Mouse (Mus musculus) telencephalon, adult 2 months (tissue): ENCODE data around the gene Ap5s1.
A peak's percentile ranks its signal among the peaks of the same experiment; 100 is the strongest.
"Not testable (repeated sequence)": the region's sequence is repeated elsewhere in the genome, so short reads cannot be mapped to it uniquely, and the experiment has no call there.

Experiments
- DNase-seq: peaks from one replicate; pipeline ENCODE4 v3.0.0-alpha.2; 2011; ENCODE audit warnings: low read depth, low spot score

The Ap5s1 gene

DNA sequence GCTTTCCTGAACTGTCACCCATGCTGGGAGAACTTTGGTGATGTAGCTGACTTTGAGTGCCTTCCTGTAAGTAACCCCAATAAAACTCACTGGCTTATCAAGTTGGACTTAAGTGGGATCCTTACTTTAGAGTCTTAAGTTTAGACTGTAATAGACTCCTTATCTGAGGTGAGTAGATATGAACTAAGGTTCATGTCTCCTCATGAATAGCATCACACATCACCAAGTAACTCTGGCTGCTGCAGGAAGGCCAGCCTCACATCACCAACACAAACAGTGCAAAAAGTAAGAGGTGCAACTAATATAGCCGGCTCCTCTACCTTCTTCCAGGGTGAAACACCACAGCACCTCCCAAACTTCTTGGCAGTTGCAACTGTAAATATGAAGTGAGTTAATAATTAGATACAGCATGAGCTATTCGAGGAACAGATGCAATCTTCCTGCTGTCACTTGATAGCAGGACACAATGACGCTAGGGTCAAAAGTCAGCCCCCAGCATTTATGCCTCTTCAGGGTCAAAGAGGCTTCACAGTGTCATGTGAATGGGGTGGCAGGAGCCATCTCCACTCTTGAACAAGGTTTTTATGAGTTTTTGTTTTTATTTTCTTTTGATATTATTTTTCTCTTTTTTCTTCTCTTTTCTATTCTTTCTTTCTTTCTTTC lies 15.1 kb downstream of the Ap5s1 start:
- no peak for DNase-seq

DNA sequence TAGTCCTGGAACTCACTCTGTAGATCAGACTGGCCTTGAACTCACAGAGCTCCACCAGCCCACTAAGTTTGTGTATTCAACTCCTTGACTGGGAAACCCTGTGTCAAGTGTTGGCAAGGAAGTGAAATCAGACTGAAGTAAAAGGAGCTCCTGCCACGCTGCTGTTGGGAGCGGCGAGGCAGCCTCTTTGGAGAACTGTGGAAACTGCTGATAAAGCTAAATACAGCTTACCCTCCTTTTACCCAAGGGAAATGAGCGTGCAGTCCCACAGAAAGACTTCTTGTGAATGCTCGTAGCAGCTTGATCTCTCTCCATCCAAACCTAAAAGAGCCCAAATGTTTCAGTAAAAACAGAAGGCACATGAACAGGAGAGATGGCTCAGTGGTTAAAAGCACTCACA lies 15.7 kb downstream of the Ap5s1 start:
- DNase-seq, result peak; percentile 17

- no peak for DNase-seq
Observed at GRCm38 (mm10) chr2:131223569-131223968, 16.7 kb downstream of the Ap5s1 start.

DNA sequence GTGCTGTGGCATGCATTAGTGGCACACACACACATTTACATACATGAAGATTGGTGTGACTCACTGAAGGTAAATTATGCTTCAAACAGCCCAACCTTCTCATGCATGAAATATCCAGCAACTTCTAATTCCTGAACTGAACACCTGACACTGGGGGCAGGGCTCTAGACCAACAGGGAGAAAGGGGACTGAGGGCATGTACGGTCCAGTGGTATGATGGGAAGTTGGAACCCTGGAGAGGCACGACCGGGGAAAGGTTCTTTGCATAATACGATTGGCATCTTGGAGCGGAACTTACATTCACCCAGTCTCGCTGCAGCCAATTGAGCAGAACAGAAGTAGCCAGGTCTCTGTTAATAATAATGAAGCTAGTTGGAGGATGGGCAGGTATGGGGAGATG lies 18.3 kb downstream of the Ap5s1 start:
- DNase-seq, result no peak

- DNase-seq, result not testable (repeated sequence)
Observed at GRCm38 (mm10) chr2:131226669-131227068, 19.8 kb downstream of the Ap5s1 start.

GRCm38 (mm10) chr2:131227243-131227642 lies 20.4 kb downstream of the Ap5s1 start:
- DNase-seq, result no peak

DNA sequence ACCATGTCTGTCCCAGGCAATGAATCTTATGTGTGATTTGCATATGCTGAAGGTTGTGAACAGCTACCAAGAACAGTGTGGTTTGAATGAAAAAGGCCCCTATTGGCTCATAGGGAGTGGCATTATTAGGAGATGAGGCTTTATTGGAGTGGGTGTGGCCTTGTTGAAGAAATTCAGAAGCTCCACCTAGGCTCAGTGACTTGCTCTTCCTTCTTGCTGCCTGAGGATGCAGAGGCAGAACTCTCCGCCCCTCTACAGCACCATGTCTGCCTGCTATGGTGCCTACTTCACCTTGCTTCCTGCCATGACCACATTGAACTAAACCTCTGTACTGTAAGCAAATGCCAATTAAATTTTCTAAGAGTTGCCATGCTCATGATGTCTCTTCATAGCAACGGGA lies 25.7 kb downstream of the Ap5s1 start:
- DNase-seq, result no peak

DNA sequence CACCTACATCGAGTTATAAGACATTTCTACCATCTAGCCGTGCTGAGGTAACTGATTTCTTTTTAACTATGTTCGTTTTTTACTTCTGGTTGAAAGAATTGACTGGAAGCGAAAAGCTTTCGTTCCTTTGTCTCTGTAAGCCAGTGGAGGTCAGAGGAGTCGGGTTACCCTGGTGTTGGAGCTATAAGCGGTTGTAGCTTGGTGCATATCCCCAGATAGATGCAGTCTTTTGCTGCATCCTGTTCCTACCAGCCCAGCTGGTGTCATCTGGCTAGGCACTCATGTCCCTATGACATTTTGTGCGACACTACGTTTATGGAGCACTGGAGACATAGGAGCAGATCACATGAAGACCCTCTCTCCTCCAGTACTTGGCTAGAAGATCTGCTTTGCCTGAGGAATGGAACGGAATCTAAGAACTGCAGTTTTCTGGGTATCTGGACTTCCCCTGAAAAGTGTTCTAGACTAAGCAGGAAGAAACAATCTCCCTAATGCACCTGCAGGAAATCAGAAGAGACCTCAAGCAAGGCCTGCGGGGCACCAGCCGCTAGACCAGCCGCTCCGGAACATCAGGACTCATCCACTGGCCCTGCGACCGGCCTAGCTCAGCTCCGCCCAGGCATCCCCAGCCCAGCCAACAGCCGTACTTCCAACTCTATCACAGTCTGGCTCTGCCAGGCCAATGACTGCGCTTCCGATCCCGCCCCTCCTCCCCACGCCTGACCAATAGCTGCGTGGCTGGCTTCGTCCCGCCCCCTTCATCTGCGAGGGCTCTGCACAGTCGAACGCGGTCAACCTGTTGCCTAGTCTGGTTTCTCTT lies 26.6 kb downstream of the Ap5s1 start, which contains the start of gene Mavs:
TSS of gene Mavs (plus strand) at position 757 of the 820 bp plus-strand sequence.
- DNase-seq, result peak; percentile 91

- DNase-seq, result no peak
Observed at GRCm38 (mm10) chr2:131234127-131234650, 27.3 kb downstream of the Ap5s1 start.

DNA sequence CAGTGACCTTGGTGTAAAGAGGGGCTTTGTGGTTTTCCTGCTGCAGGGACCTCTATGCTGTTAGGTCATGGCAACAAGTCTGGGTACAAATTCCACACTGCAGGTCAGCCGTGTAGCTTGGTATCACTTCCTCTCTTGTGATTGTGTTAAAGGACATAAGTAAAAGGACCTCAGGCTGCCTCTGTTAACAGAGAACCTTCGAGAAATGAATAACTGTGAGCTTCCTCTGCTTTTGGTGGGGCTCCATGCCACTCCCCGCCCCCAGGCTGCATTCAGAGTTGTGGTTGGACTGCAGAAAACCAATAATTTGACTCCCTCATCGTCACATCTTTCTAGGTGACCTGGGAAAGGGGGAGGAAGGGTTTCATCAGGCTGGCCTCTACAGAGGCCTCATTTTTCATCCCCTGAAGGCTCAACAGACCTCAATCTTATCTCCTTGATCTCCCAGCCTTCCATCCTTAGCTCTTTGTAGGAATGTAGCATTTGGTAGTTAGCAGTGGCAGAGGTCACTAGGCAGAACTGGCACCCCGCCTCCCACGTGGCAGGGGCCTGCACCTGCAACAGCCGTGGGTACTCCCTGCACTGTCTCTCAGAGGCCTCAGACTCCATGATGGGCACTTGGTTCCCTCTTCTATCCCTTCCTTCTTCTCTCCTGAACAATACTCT lies 28.2 kb downstream of the Ap5s1 start:
- no peak for DNase-seq

GRCm38 (mm10) chr2:131242180-131242579 lies 35.3 kb downstream of the Ap5s1 start:
- no peak for DNase-seq

GRCm38 (mm10) chr2:131242929-131243328 lies 36.1 kb downstream of the Ap5s1 start:
- no peak for DNase-seq

DNA sequence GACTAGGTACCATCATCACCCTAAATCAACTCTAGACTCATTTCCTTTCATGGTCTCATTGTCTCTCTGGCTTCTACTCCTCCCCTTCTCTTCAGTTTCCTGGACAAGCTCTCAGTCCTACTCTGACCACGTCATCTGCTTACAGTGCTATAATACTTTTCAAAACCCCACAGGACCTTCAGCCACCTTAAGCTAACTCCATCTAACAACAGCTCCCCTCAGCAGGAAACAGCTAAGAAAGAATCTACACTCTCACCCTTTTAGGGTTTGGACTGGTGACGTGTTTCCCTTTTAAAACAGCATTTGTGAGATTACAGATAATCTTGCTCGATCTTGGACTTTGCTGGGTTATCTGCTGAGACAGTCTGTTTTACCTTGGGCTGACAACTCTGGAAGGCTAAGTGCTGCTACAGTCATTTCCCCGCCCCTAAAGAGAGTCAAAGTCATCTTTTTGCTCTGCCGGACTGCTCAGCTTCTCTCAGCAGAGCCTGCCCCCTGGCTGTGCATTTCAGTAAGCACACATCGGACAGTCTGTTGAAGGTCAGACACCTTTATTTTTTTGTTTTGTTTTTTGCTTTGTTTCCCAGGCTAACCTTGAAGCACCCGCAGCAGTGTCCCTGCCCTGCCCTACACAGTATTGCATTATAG lies 46.9 kb downstream of the Ap5s1 start:
- no peak for DNase-seq

DNA sequence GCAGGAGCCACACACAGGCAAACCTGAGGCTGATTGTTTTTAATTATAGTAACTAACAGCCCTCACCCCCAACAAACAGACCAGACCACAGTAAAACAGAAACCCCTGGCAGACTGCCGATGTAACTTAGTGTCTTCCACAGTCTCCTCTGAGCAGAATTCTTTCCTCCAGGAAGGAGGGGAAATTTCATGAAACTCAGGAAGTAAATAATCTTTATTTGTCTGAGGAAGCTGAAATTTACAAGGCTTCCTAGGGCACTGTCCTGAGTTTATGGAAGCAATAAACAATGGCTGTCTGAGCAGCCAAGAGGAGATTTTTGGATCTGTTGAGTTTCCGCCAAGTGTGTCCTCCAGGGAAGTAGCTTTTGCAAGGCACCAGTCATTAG lies 47.4 kb downstream of the Ap5s1 start:
- DNase-seq, result no peak

DNA sequence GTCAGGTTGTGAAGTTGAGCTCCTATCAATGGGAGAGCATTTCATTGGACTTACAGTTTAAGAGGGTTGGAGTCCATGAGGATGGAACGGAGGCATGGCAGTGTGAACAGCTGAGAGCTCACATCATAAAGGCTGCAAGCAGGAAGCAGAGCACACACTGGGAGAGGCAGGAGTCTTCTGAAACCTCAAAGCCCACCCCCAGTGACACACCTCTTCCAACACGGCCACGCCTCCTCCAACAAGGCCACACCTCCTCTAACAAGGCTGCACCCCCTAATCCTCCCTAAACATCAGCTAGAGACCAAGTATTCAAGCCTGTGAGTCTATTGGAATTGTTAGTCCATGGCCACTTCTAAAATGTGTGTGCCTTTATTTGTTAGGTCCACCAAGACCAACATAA lies 48.9 kb downstream of the Ap5s1 start:
- no peak for DNase-seq

DNA sequence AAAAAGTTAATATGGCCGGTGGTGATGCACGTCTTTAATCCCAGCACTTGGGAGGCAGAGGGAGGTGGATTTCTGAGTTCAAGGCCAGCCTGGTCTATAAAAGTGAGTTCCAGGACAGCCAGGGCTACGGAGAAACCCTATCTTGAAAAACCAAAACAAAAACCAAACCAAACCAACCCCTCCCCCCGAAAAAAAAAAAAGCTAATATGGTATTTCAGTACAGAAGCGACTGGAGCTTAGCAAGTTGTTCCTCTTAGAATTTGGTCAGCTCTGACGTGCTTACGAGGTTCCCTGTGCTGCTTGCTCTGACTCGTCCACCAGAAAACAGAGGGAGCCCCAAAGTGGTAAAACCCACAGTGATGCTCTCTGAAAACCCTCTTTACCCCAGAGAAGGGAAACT lies 51.8 kb downstream of the Ap5s1 start:
- DNase-seq, result no peak

- no peak for DNase-seq
Observed at GRCm38 (mm10) chr2:131260544-131261307, 53.8 kb downstream of the Ap5s1 start.

- DNase-seq, result peak; percentile 73
Observed at GRCm38 (mm10) chr2:131261481-131262212, 54.8 kb downstream of the Ap5s1 start.

DNA sequence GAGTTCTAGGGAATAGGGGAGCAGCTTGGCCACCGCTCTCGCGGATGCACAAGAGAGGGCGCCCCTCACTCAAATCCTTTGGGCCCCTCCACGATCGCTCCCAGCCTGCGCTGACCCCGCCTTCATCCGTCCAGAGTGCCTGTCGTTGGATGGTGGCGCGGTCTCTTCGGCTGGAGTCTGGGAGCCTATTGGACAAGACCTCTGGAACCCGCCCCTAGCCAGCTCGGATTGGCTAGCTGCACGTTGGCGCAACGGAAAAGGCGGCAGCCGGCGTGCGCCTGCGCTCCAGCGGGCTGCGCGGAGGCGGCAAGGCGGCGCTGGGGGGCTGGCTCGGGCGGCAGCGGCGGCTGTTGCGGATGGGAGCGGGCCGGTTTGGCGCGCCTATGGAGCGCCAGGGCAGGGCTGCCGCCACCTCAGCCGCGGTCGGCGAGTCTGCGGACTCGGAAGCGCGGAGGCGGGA lies 55.4 kb downstream of the Ap5s1 start, which contains the start of gene Pank2:
TSS of gene Pank2 (plus strand) at position 283 of the 460 bp plus-strand sequence.
- DNase-seq, result peak; percentile 97
